Mouse (Mus musculus): ENCODE results near the gene Nlrp10. TPM values are rescaled to one million over a fixed set of nuclear protein-coding genes. Genes with fewer than 3 reads are reported as not detected.

Gene Nlrp10
- 0.01 and 0.02 TPM in 2 replicates for polyA plus RNA-seq (2012; rRNA removed)

GRCm38 (mm10) chr7:108929726-108930393 lies at the start of gene Nlrp10:
Gene Nlrp10 (minus strand): TSS chr7:108930178.

GRCm38 (mm10) chr7:108950312-108950761 lies 20.4 kb upstream of the Nlrp10 start, which contains the start of gene Tub:
Gene Tub (plus strand): TSS chr7:108950338.

DNA sequence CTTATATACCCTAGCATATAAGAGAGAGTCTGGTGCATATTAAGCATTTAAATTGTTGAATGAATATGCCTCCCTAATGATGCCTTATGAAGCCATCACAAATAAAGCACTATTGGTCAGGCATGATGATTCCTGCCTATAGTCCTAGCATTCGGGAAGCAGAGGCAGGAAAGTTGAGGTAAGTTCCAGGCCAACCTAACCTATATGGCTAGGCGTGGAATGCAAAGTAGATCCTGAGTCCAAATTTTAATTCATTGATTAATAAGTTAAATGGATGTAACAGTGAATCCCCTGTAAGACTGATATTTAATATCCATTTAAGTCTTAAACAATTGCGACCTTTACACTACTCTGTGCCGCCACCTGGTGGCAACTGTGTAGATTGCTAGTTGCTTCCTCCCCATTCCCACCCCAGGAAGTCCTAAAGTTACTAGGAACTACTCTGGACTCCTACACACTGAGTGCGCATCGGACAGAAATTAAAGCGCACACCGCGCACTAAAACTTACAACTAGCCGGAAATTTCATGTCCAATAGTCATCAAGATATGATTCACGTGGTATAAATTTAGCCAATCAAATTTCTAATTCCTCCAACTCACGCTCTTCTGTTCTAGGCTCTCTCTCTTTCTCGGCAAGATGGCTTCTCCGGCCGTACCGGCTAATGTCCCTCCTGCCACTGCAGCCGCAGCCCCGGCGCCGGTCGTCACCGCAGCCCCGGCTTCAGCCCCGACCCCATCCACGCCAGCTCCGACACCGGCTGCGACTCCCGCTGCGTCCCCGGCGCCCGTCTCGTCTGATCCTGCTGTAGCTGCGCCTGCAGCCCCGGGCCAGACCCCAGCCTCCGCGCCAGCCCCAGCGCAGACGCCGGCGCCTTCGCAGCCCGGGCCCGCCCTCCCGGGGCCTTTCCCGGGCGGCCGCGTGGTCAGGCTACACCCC lies 4.1 kb upstream of the Nlrp10 start, which contains the start of gene Eif3f:
Gene Eif3f (plus strand): TSS at position 624 of the 938 bp plus-strand sequence.

GRCm38 (mm10) chr7:108894320-108894719 lies 35.7 kb downstream of the Nlrp10 start, which contains the start of gene Olfr519:
Gene Olfr519 (minus strand): TSS chr7:108894420.

GRCm38 (mm10) chr7:108884906-108885305 lies 45.1 kb downstream of the Nlrp10 start, which contains the start of gene Olfr518:
Gene Olfr518 (minus strand): TSS chr7:108885006.

GRCm38 (mm10) chr7:108872279-108872678 lies 57.7 kb downstream of the Nlrp10 start, which contains the start of gene Olfr517:
Gene Olfr517 (minus strand): TSS chr7:108872379.

Other genes starting within 250 kb of the Nlrp10 start
- not detected in 2 replicates for gene Olfr512, start 216.9 kb downstream of the Nlrp10 start, polyA plus RNA-seq (2012; rRNA removed)
- gene Olfr513, start 179.2 kb downstream of the Nlrp10 start, polyA plus RNA-seq (2012; rRNA removed), result not detected in 2 replicates
- not detected in 2 replicates for gene Olfr514, start 104.2 kb downstream of the Nlrp10 start, polyA plus RNA-seq (2012; rRNA removed)
- not detected in 2 replicates for gene Olfr516, start 79.6 kb downstream of the Nlrp10 start, polyA plus RNA-seq (2012; rRNA removed)
- not detected in 2 replicates for gene Olfr517, start 57.8 kb downstream of the Nlrp10 start, polyA plus RNA-seq (2012; rRNA removed)
- gene Olfr518, start 45.2 kb downstream of the Nlrp10 start, polyA plus RNA-seq (2012; rRNA removed), result not detected in 2 replicates
- not detected in 2 replicates for gene Olfr519, start 35.8 kb downstream of the Nlrp10 start, polyA plus RNA-seq (2012; rRNA removed)
- 34.0 and 41.1 TPM in 2 replicates for gene Eif3f, start 4.2 kb upstream of the Nlrp10 start, polyA plus RNA-seq (2012; rRNA removed)
- 0.03 and 0.16 TPM in 2 replicates for gene Tub, start 20.2 kb upstream of the Nlrp10 start, polyA plus RNA-seq (2012; rRNA removed)
- 0.34 and 0.37 TPM in 2 replicates for gene Ric3, start 153.2 kb upstream of the Nlrp10 start, polyA plus RNA-seq (2012; rRNA removed)
- 0.56 and 0.88 TPM in 2 replicates for gene Lmo1, start 245.0 kb upstream of the Nlrp10 start, polyA plus RNA-seq (2012; rRNA removed)